In the genomic region with DNA sequence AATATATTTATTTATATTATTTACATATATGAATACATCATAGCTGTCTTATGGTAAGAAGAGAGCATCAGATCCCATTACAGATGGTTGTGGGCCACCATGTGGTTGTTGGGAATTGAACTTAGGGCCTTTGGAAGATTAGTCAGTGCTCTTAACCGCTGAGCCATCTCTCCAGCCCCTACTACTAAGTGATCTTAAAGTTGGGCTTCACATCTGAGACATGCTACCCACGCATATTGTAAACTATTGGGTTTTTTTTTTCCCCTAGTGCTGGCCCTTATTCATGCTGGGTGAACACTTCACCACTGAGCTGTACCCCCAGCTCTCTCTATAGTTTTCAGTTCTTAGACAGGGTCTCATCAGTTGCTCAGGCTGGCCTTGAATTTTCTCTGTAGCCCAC, we compare ENCODE assay signal across 25 mouse cellular contexts. TPM values are rescaled to one million over a fixed set of nuclear protein-coding genes. Genes with fewer than 3 reads are reported as not detected.
DNase-seq lines count a peak whose midpoint lies in the region; ATAC-seq and TF ChIP-seq lines count a peak whose summit lies in the region.
"Had no signal": no experiment of that assay in that cellular context is flagged by ENCODE, and none has a peak within 500 bp of the region (broad histone marks: within the 10 kb centered on the region; RNA-seq: fewer than 3 reads in every experiment).

No protein-coding gene starts in this region.

- no peak for DNase-seq in liver, embryonic 13.5 days
- DNase-seq in CH12.LX (ENCODE audit: extremely low read depth), result no peak
- no peak for DNase-seq in MEL (ENCODE audit: low read depth, low spot score)
- DNase-seq in retina, embryonic 14.5 days (ENCODE audit: low spot score), result no peak
- DNase-seq: adrenal gland, adult 2 months; adrenal gland, postnatal 10 days; adrenal gland, postnatal 25 days; cerebellum, adult 11 months; cerebellum, adult 18-20 months; cerebellum, adult 8-10 months; cerebellum, adult 9-11 months; cerebellum, postnatal 14 days; cerebellum, postnatal 36 days; embryo, embryonic 11 days had no signal

- peaks cover 9% of the 10 kb centered on the region for H3K36me3 ChIP-seq in liver, embryonic 13.5 days
- H3K36me3 ChIP-seq in liver, embryonic 12.5 days, result peaks cover 10% of the 10 kb centered on the region
- H3K36me3 ChIP-seq in CH12.LX (replicated peaks in 1 of 2; ENCODE audit: control insufficient read depth in 1 of 2, insufficient read depth in 1 of 2, low read length in 1 of 2) (peaks cover 0 to under 1% of the 10 kb centered on the region in 2 experiments), MEL (ENCODE audit: control insufficient read depth in 1 of 2, insufficient read depth in 2 of 2, low read length in 2 of 2) (peaks cover 0 to 24% of the 10 kb centered on the region in 2 experiments; a peak in 2 of 4 replicates)
- H3K36me3 ChIP-seq: embryonic facial prominence, embryonic 12.5 days; embryonic facial prominence, embryonic 15.5 days had no signal

- TF ChIP-seq EP300 in CH12.LX (IDR thresholded peaks at IDR 0.05; ENCODE audit: low read length) (no peak), MEL (IDR thresholded peaks at IDR 0.05; ENCODE audit: low read depth in 1 of 2, low read length in 2 of 2) (no peak)

- H3K27me3 ChIP-seq in liver, embryonic 13.5 days, result no peaks in the 10 kb centered on the region
- H3K27me3 ChIP-seq in liver, embryonic 12.5 days (replicated peaks), result no peaks in the 10 kb centered on the region
- H3K27me3 ChIP-seq in CH12.LX (replicated peaks) (peaks cover 7% of the 10 kb centered on the region), MEL (ENCODE audit: control insufficient read depth in 1 of 2, insufficient read depth in 2 of 2, low read length in 2 of 2) (no peaks in the 10 kb centered on the region)
- H3K27me3 ChIP-seq: embryonic facial prominence, embryonic 12.5 days; embryonic facial prominence, embryonic 15.5 days had no signal

- in situ Hi-C loops in CH12.LX (cut with MboI; ENCODE audit: low pct_ligation_motif_present, low pct_unique_long_range_greater_than_20kb, low sequenced_read_pairs), result loop anchor here (25.0 kb wide), 1 partner anchor 1399 kb away; no protein-coding TSS in a partner anchor

- no peaks in the 10 kb centered on the region for H3K9me3 ChIP-seq in liver, embryonic 13.5 days (replicated peaks)
- no peaks in the 10 kb centered on the region for H3K9me3 ChIP-seq in liver, embryonic 12.5 days (replicated peaks)
- no peaks in the 10 kb centered on the region for H3K9me3 ChIP-seq in CH12.LX (replicated peaks; ENCODE audit: low read length)
- H3K9me3 ChIP-seq in MEL (replicated peaks; ENCODE audit: insufficient read depth, low read length), result no peaks in the 10 kb centered on the region
- H3K9me3 ChIP-seq: embryonic facial prominence, embryonic 12.5 days; embryonic facial prominence, embryonic 15.5 days; forebrain, embryonic 10.5 days; forebrain, embryonic 12.5 days; G1E had no signal

- H3K4me2 ChIP-seq in liver, embryonic 13.5 days, result no peak overlapping the region
- H3K4me2 ChIP-seq in liver, embryonic 12.5 days, result no peak overlapping the region
- H3K4me2 ChIP-seq in CH12.LX (ENCODE audit: insufficient read depth, low read depth, poor library complexity, severe bottlenecking), result no peak overlapping the region
- H3K4me2 ChIP-seq: embryonic facial prominence, embryonic 12.5 days; embryonic facial prominence, embryonic 15.5 days; forebrain, embryonic 12.5 days had no signal

- whole genome bisulfite sequencing in liver, embryonic 13.5 days (ENCODE audit: insufficient replicate concordance), result 77% methylated on average over 2 of the region's 2 CpGs
- WGBS in liver, embryonic 12.5 days (ENCODE audit: insufficient replicate concordance), result 79% methylated on average over 2 of the region's 2 CpGs

- no peak for TF ChIP-seq CTCF in CH12.LX (conservative IDR thresholded peaks at IDR 0.05 in 1 of 2, IDR thresholded peaks at IDR 0.05 in 1 of 2; ENCODE audit: low read depth in 2 of 2, low read length in 2 of 2)
- TF ChIP-seq CTCF in MEL (IDR thresholded peaks at IDR 0.05 in 2 of 3, conservative IDR thresholded peaks at IDR 0.05 in 1 of 3; ENCODE audit: control insufficient read depth in 1 of 3, insufficient read depth in 1 of 3, low read depth in 2 of 3, low read length in 3 of 3, poor library complexity in 1 of 3, severe bottlenecking in 1 of 3), result no peak

- H3K9ac ChIP-seq in liver, embryonic 13.5 days, result no peak overlapping the region
- H3K9ac ChIP-seq in liver, embryonic 12.5 days, result no peak overlapping the region
- H3K9ac ChIP-seq in CH12.LX (ENCODE audit: insufficient read depth, low read depth) (no peak overlapping the region), MEL (ENCODE audit: control insufficient read depth, low read depth, low read length, poor library complexity, severe bottlenecking) (no peak overlapping the region)
- H3K9ac ChIP-seq: embryonic facial prominence, embryonic 12.5 days; embryonic facial prominence, embryonic 15.5 days; forebrain, embryonic 12.5 days had no signal

- 0 out of 2 replicates have a peak overlapping the region, but pooled peaks have one; percentile 4 for H3K27ac ChIP-seq in liver, embryonic 13.5 days
- H3K27ac ChIP-seq in liver, embryonic 12.5 days, result no peak overlapping the region
- H3K27ac ChIP-seq in CH12.LX (ENCODE audit: insufficient read depth, low read depth), result no peak overlapping the region
- no peak overlapping the region for H3K27ac ChIP-seq in MEL (ENCODE audit: control insufficient read depth, low read depth, low read length)
- H3K27ac ChIP-seq: embryonic facial prominence, embryonic 12.5 days; embryonic facial prominence, embryonic 15.5 days; forebrain, embryonic 10.5 days; forebrain, embryonic 12.5 days had no signal

- dilution Hi-C loops in CH12.LX (cut with MboI; ENCODE audit: extremely low pct_ligation_motif_present, extremely low pct_unique_long_range_greater_than_20kb, low sequenced_read_pairs), result no loop called here

- TF ChIP-seq POLR2A in CH12.LX (IDR thresholded peaks at IDR 0.05; ENCODE audit: low read depth, low read length), result no peak
- TF ChIP-seq POLR2A in MEL (IDR thresholded peaks at IDR 0.05; ENCODE audit: control insufficient read depth in 1 of 2, insufficient read depth in 1 of 2, low read depth in 1 of 2, low read length in 2 of 2, poor library complexity in 1 of 2), result no peak

- ATAC-seq in liver, embryonic 13.5 days (ENCODE audit: low read depth), result no peak
- no peak for ATAC-seq in liver, embryonic 12.5 days
- ATAC-seq: forebrain, embryonic 14.5 days; forebrain, embryonic 16.5 days had no signal

- H3K79me2 ChIP-seq in CH12.LX (replicated peaks; ENCODE audit: control insufficient read depth, extremely low read depth, insufficient read depth, poor library complexity, severe bottlenecking), result no peaks in the 10 kb centered on the region
- H3K79me2 ChIP-seq in MEL (ENCODE audit: control insufficient read depth, insufficient read depth, low read length, poor library complexity), result peaks cover 22% of the 10 kb centered on the region

- H3K4me1 ChIP-seq in liver, embryonic 13.5 days (replicated peaks), result peaks cover 44% of the 10 kb centered on the region
- H3K4me1 ChIP-seq in liver, embryonic 12.5 days, result peaks cover 45% of the 10 kb centered on the region
- H3K4me1 ChIP-seq in CH12.LX (ENCODE audit: control insufficient read depth in 1 of 2, insufficient read depth in 2 of 2) (peaks cover 7 to 28% of the 10 kb centered on the region in 2 experiments), MEL (ENCODE audit: control insufficient read depth in 1 of 2, insufficient read depth in 2 of 2, low read length in 2 of 2) (peaks cover 8 to 40% of the 10 kb centered on the region in 2 experiments)

- no peak for TF ChIP-seq RAD21 in CH12.LX (IDR thresholded peaks at IDR 0.05; ENCODE audit: low read depth, low read length)
- TF ChIP-seq RAD21 in MEL (IDR thresholded peaks at IDR 0.05; ENCODE audit: low read depth, low read length), result no peak

- no peak overlapping the region for H3K4me3 ChIP-seq in liver, embryonic 13.5 days (replicated peaks)
- H3K4me3 ChIP-seq in liver, embryonic 12.5 days, result no peak overlapping the region
- H3K4me3 ChIP-seq in CH12.LX (replicated peaks in 1 of 3; ENCODE audit: low read depth in 2 of 3, low read length in 2 of 3, poor library complexity in 1 of 3) (no peak overlapping the region), MEL (ENCODE audit: control insufficient read depth in 1 of 2, insufficient read depth in 1 of 2, low read depth in 2 of 2, low read length in 2 of 2) (no peak overlapping the region)
- H3K4me3 ChIP-seq: embryonic facial prominence, embryonic 12.5 days; embryonic facial prominence, embryonic 15.5 days; erythroblast, embryonic 14.5 days; forebrain, embryonic 10.5 days; forebrain, embryonic 12.5 days had no signal

TF ChIP-seq in CH12.LX, 34 proteins besides CTCF, POLR2A, EP300 and RAD21 (continues in another document):
- peak; percentile 92 for TF ChIP-seq TBP (conservative IDR thresholded peaks at IDR 0.05; ENCODE audit: low read depth, low read length)

RNA-seq across cellular contexts. Expression of gene Stx2, which starts 2.6 kb away (rescaled TPM):
- polyA plus RNA-seq in liver, embryonic 13.5 days (2015; fragmentation: Nextera tagmentation; extraction: Ambion mirVana), result 78.6 and 94.8 TPM in 2 replicates
- polyA plus RNA-seq in liver, embryonic 12.5 days (2016; fragmentation: Nextera tagmentation; extraction: Ambion mirVana), result 95.8 and 106 TPM in 2 replicates
- total RNA-seq in CH12.LX (2012; rRNA removed) (3.4 and 5.2 TPM in 2 replicates), CH12.LX (2014; rRNA removed) (0.74 and 1.2 TPM in 2 replicates), MEL (2012; rRNA removed) (69.0 and 84.8 TPM in 2 replicates)
- polyA plus RNA-seq in CH12.LX (2012; ENCODE audit: insufficient read length, low read depth) (1.9 and 2.5 TPM in 2 replicates), MEL (2012; ENCODE audit: insufficient read depth in 1 of 2, insufficient read length in 2 of 2, low read depth in 1 of 2, low replicate concordance in 2 of 2, missing spikeins in 1 of 2) (10 to 100 TPM in 1 of 2 experiments, not detected in 1; 97.1 TPM)

RNA-seq across cellular contexts. Expression of gene Ran, which starts 8.9 kb away (rescaled TPM):
- 634 and 723 TPM in 2 replicates for polyA plus RNA-seq in liver, embryonic 13.5 days (2015; fragmentation: Nextera tagmentation; extraction: Ambion mirVana)
- 682 and 694 TPM in 2 replicates for polyA plus RNA-seq in liver, embryonic 12.5 days (2016; fragmentation: Nextera tagmentation; extraction: Ambion mirVana)
- total RNA-seq in CH12.LX (2012; rRNA removed) (847 and 977 TPM in 2 replicates), CH12.LX (2014; rRNA removed) (1,083 and 1,183 TPM in 2 replicates), MEL (2012; rRNA removed) (950 and 1,019 TPM in 2 replicates)
- polyA plus RNA-seq in CH12.LX (2012; ENCODE audit: insufficient read length, low read depth) (1,512 and 1,664 TPM in 2 replicates), MEL (2012; ENCODE audit: insufficient read depth in 1 of 2, insufficient read length in 2 of 2, low read depth in 1 of 2, low replicate concordance in 2 of 2, missing spikeins in 1 of 2) (1,000 to 10,000 TPM in 1 of 2 experiments, 10 to 100 TPM in 1; 91.6 to 2,479 TPM)

RNA-seq across cellular contexts. Expression of gene Rimbp2, which starts 57.7 kb away (rescaled TPM):
- not detected in 2 replicates for polyA plus RNA-seq in liver, embryonic 13.5 days (2015; fragmentation: Nextera tagmentation; extraction: Ambion mirVana)
- polyA plus RNA-seq in liver, embryonic 12.5 days (2016; fragmentation: Nextera tagmentation; extraction: Ambion mirVana), result not detected in 2 replicates
- total RNA-seq in CH12.LX (2012; rRNA removed) (not detected in 2 replicates), CH12.LX (2014; rRNA removed) (not detected in 2 replicates), MEL (2012; rRNA removed) (not detected in 2 replicates)
- polyA plus RNA-seq in CH12.LX (2012; ENCODE audit: insufficient read length, low read depth) (not detected in 2 replicates), MEL (2012; ENCODE audit: insufficient read depth in 1 of 2, insufficient read length in 2 of 2, low read depth in 1 of 2, low replicate concordance in 2 of 2, missing spikeins in 1 of 2) (not detected)
- total RNA-seq: common myeloid progenitor, adult 5-6 weeks; G1E had no signal
- polyA plus RNA-seq: C2C12; erythroblast, embryonic 14.5 days; G1E had no signal
